Mouse (Mus musculus) erythroblast, embryonic 14.5 days (primary cell): ENCODE measurements at regions not wholly inside any gene's neighbourhood (a gene's known extent, or its start where the extent isn't known, plus 50 kb on each side); places are given as distances from the start of the nearest gene placed in this dataset.

ENCODE experiments used
- GATA1 ChIP-seq: IDR thresholded peaks from 2 replicates; pipeline ENCODE4 v1.6.1; 2012; ENCODE audit warnings: low read length, inconsistent platforms, mixed read lengths
- TAL1 ChIP-seq: IDR thresholded peaks from 3 replicates; pipeline ENCODE4 v1.6.1; 2012; ENCODE audit warnings: low read length, inconsistent platforms, mixed read lengths

DNA sequence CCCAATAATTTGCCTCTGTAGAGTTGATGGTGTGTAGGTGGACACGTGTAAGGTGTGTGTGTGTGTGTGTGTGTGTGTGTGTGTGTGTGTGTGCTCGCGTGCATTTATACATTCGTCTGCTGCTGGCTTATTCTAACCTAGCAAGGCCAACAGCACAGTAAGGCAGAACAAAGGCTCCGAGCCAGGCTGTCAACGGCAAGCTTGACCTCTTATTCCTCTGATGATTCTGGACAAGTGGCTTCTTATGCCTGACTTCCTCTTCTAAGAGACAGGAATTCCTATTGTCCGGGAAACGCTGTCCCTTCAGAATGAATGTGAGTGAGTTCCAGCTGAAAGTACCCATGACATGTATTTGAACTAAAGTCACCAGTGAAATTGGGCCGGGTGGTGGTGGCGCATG is 217.7 kb upstream of the Habp2 start:
- TF ChIP-seq TAL1, result no peak
- TF ChIP-seq GATA1, result no peak
